Mouse (Mus musculus) kidney, adult 2 months (tissue): ENCODE data around the gene Pacrg. TPM values are rescaled to one million over a fixed set of nuclear protein-coding genes. Genes with fewer than 3 reads are reported as not detected.
A peak's percentile ranks its signal among the peaks of the same experiment; 100 is the strongest.

Experiments used
- DNase-seq: peaks from one replicate; pipeline ENCODE4 v3.0.0; 2021
- H3K27ac ChIP-seq: fragments of 200-500 bp; 2 replicates; pipeline ENCODE4 v1.5.1; 2012; ENCODE audit warnings: low read depth, low read length, control low read depth, inconsistent platforms; ENCODE audit not compliant: insufficient read depth
- H3K27me3 ChIP-seq: fragments of 200-500 bp; replicated peaks from 2 replicates; pipeline ENCODE4 v1.6.1; 2012; ENCODE audit warnings: mild to moderate bottlenecking, moderate library complexity, low read length, inconsistent platforms; ENCODE audit not compliant: control insufficient read depth, insufficient read depth
- H3K36me3 ChIP-seq: fragments of 200-500 bp; 2 replicates; pipeline ENCODE4 v1.6.1; 2012; ENCODE audit warnings: mild to moderate bottlenecking, moderate library complexity, low read length, inconsistent platforms; ENCODE audit not compliant: control insufficient read depth, insufficient read depth
- H3K4me1 ChIP-seq: fragments of 200-500 bp; 2 replicates; pipeline ENCODE4 v1.6.1; 2011; ENCODE audit warnings: low read length; ENCODE audit not compliant: control insufficient read depth, insufficient read depth
- H3K4me3 ChIP-seq: fragments of 200-500 bp; 2 replicates; pipeline ENCODE4 v1.5.1; 2011; ENCODE audit warnings: mild to moderate bottlenecking, low read depth, low read length, control low read depth; ENCODE audit not compliant: insufficient read depth
- CTCF ChIP-seq: fragments of 200-500 bp; conservative IDR thresholded peaks from 2 replicates; pipeline ENCODE4 v1.5.1; 2011; ENCODE audit warnings: low read depth, mild to moderate bottlenecking, control low read depth, low read length, moderate library complexity, mixed read lengths; ENCODE audit not compliant: insufficient read depth, insufficient read length
- POLR2A ChIP-seq: fragments of 200-500 bp; IDR thresholded peaks from one replicate; pipeline ENCODE4 v1.6.1; 2011; ENCODE audit warnings: low read depth, low read length, control low read depth
- WGBS: fragments of 180-500 bp; shearing (Covaris S2); methylation state at CpG from one replicate; pipeline ENCODE4 v1.1.7; 2018; 5-methylcytosine and 5-hydroxymethylcytosine counted together
- polyA plus RNA-seq: library from polyadenylated mRNA; depleted of rRNA; stranded (reverse); fragments of >200 nt; gene quantifications from 2 replicates; pipeline ENCODE4 v1.2.3, GENCODE M21; 2012

Pacrg gene
- polyA plus RNA-seq, 1 experiment = 2.7 TPM

DNA sequence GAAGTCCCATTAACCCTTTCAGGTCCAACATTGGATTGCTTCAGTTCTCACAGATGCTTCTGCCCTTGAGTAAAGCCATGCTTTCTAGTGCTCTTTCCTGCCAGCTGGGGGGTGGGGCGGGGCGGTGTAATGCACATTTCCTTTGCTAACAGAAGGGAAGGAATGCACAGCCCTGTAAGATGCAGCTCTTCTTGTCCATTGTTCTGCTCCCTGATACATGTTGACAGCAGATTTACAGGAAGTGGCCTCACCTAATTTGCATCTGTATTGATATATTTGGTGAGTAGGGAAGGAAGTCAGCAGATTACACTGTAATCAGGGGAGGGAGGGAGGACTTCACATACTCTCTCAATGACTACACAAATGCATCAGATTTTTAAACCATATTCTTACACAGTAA, 100.0 kb downstream of the Pacrg start:
- H3K27ac ChIP-seq = no peak overlapping the region
- H3K4me3 ChIP-seq = no peak overlapping the region
- H3K36me3 ChIP-seq = no peaks in the 10 kb centered on the region
- no peaks in the 10 kb centered on the region for H3K27me3 ChIP-seq
- TF ChIP-seq POLR2A = no peak
- no peak for TF ChIP-seq CTCF
- peaks cover 12% of the 10 kb centered on the region for H3K4me1 ChIP-seq
- 77% methylated on average over 2 of the region's 2 CpGs for WGBS
- no peak for DNase-seq

DNA sequence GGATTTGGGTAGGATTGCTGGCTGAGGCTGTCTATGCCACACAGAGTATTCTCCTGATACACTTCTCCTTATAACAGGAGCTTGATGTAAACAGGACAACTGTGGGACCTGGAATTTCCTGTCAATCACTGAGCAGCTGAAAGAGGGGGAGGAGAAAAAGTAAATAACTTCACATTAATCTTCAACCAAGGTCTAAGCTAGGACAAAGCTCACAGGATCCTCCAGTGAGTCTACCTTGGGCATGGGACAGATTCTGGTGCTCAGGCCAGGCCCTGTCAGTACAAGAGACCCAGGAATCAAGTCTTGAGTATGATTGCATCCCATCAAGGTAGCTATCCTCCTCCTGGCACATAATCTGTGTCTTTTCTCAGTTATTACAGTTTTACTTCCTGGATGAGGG, 102.1 kb downstream of the Pacrg start:
- Histone ChIP-seq H3K4me1 (peaks cover 12% of the 10 kb centered on the region), H3K27me3 (no peaks in the 10 kb centered on the region), H3K36me3 (no peaks in the 10 kb centered on the region), H3K27ac (peak overlapping the region; percentile 84), H3K4me3 (no peak overlapping the region)
- TF ChIP-seq CTCF = no peak
- no peak for TF ChIP-seq POLR2A
- DNase-seq = peak; percentile 70

DNA sequence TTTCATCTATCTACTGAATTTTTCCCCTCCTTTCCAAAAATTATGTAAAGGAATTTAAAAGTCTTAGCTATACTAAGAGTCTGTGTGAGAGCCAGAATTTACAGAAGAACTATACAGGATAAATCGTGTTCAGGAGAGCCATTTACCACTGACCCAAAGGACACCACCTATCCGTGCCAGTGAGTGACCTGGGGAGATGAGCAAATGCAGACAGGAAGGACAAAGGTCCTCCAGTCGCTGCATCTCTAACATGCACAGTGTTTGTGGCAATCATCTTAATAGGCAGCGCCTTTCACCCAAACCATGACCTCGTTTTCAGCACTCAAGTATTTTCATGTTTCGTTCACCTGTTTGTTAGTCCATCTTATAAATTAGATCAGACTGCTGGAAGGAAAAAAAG, 105.4 kb downstream of the Pacrg start:
- DNase-seq = peak; percentile 51
- Histone ChIP-seq H3K4me1 (peaks cover 15% of the 10 kb centered on the region), H3K27ac (no peak overlapping the region), H3K36me3 (no peaks in the 10 kb centered on the region), H3K27me3 (no peaks in the 10 kb centered on the region), H3K4me3 (no peak overlapping the region)
- WGBS = 54% methylated on average over 6 of the region's 6 CpGs
- no peak for TF ChIP-seq POLR2A

DNA sequence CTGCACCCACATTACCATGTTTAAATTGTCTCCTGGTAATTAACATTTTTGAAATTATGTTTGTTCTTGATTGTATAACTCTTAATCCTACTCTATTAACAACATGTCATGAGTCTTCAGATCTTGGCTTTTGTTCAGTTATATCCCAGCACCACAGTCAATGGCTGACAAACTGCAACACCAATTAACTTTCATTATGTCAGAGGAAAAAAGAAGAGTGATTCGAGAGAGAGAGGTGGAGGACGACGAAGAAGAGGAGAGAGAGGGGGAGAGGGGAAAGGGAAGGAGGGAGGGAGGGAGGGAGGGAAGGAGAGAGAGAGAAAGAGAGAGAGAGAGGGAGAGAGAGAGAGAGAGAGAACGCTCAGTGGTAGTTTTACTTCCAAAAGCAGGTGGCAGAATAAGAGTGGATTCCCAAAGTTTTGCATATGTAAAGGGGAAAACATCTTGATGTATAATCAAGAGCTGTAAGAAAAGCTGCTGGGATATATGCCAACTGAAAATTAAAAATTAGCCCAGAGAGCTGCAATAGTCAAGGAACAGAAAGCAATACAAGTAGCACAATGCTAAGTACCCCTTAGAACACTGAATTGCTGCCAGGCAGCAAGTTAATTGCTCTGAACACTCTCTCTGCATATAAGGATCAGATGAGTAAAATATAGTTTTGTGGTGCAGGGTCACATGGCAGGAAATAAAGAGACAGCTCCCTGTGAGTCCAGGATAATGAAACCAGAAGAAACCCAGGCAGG, 107.6 kb downstream of the Pacrg start:
- H3K4me1 ChIP-seq = 0 out of 2 replicates have a peak, but pooled peaks cover 5% of the 10 kb centered on the region
- TF ChIP-seq POLR2A (no peak), CTCF (no peak)
- H3K27ac ChIP-seq = no peak overlapping the region
- H3K27me3 ChIP-seq = no peaks in the 10 kb centered on the region
- peak; percentile 62 for DNase-seq
- H3K4me3 ChIP-seq = no peak overlapping the region
- whole genome bisulfite sequencing = 25% methylated on average over 4 of the region's 4 CpGs
- no peaks in the 10 kb centered on the region for H3K36me3 ChIP-seq

DNA sequence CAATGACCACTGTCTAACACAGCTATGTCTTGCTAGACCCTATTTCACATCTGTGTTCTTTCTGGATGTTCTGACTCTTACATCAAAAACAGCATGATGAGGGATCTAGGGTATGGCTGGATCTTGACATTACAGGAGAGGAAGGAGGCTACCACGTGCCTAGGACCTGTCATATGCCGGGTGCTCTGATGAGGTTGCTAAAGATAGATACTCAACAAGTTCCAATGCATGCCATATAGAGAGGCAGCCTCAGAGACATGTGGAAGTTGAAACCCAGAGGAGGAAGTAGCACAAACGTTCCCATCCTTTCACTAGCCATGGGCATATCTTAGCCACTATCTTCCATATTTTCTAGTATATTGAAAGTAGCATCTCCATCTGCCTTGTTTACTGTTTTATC, 115.3 kb downstream of the Pacrg start:
- no peaks in the 10 kb centered on the region for H3K27me3 ChIP-seq
- no peaks in the 10 kb centered on the region for H3K4me1 ChIP-seq
- H3K4me3 ChIP-seq = no peak overlapping the region
- TF ChIP-seq POLR2A = no peak
- TF ChIP-seq CTCF = no peak
- 79% methylated on average over 3 of the region's 3 CpGs for WGBS
- H3K27ac ChIP-seq = no peak overlapping the region
- H3K36me3 ChIP-seq = no peaks in the 10 kb centered on the region
- DNase-seq = no peak

DNA sequence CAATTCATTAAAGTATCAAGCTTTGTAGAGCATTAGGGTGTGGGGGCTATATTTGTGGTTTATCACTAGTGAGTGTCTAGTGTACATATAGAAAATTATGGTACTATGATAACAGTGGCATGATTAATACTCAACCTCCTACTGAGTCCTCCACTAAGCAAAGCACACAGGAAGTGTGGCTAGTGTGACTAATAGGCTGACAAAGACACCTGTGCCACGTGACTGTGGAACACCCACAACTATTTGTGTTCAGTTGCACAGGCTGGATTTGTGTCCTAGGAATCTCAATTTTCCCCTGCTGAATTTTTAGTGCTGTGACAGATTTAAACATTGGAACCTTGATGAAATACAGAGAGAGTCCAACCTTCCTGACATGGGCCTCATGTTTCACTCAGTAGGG, 118.5 kb downstream of the Pacrg start:
- 38% methylated on average over 1 of the region's 1 CpGs for WGBS
- Histone ChIP-seq H3K4me3 (no peak overlapping the region), H3K36me3 (no peaks in the 10 kb centered on the region), H3K27ac (no peak overlapping the region), H3K4me1 (no peaks in the 10 kb centered on the region), H3K27me3 (no peaks in the 10 kb centered on the region)
- no peak for DNase-seq
- TF ChIP-seq CTCF (no peak), POLR2A (no peak)

DNA sequence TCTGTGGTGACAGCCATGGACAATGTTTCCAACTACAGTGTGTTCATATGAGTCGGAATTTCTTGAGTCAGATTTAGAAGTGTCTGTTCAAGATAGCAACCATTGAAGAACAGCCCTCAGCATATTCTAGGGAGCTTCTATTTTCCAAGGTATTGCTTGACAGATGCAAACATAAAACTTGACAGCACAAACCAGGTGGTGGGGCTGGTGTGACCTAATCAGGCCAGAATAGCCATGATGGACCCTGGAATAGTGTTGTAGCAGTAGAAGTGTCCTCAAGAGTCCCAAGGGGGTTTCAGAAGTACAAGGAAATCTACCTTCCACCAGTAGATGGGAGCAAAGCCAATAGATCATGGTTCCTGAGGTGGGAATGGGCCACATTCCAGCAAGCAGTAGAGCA, 123.0 kb downstream of the Pacrg start:
- no peak for TF ChIP-seq CTCF
- no peak for TF ChIP-seq POLR2A
- H3K4me1 ChIP-seq = no peaks in the 10 kb centered on the region
- no peak for DNase-seq
- 98% methylated on average over 1 of the region's 1 CpGs for WGBS
- no peak overlapping the region for H3K4me3 ChIP-seq
- H3K36me3 ChIP-seq = no peaks in the 10 kb centered on the region
- no peaks in the 10 kb centered on the region for H3K27me3 ChIP-seq
- H3K27ac ChIP-seq = no peak overlapping the region
